Mouse (Mus musculus) c-Kit-positive CD71-positive TER-119-negative erythroid progenitor cells, embryonic 14.5 days (primary cell): ENCODE data around the gene Erbin.

Experiments
- DNase-seq: peaks from one replicate; pipeline ENCODE4 v3.0.0-alpha.2; 2013; ENCODE audit warnings: low read depth

The Erbin gene

GRCm38 (mm10) chr13:103912351-103912750 is 8.0 kb downstream of the Erbin start:
- no peak for DNase-seq

- DNase-seq, result no peak
Measured at GRCm38 (mm10) chr13:103910598-103910997, 9.7 kb downstream of the Erbin start.

GRCm38 (mm10) chr13:103909894-103910293 is 10.4 kb downstream of the Erbin start:
- DNase-seq, result no peak

- DNase-seq, result no peak
Measured at GRCm38 (mm10) chr13:103900015-103900414, 20.3 kb downstream of the Erbin start.

GRCm38 (mm10) chr13:103897606-103898005 is 22.7 kb downstream of the Erbin start:
- no peak for DNase-seq

- DNase-seq, result no peak
Measured at GRCm38 (mm10) chr13:103893065-103893464, 27.2 kb downstream of the Erbin start.

GRCm38 (mm10) chr13:103890038-103890437 is 30.3 kb downstream of the Erbin start:
- no peak for DNase-seq

- no peak for DNase-seq
Measured at GRCm38 (mm10) chr13:103886503-103886902, 33.8 kb downstream of the Erbin start.

- DNase-seq, result no peak
Measured at GRCm38 (mm10) chr13:103881200-103881599, 39.1 kb downstream of the Erbin start.

- DNase-seq, result no peak
Measured at GRCm38 (mm10) chr13:103876743-103877142, 43.6 kb downstream of the Erbin start.

- DNase-seq, result peak; percentile 79
Measured at GRCm38 (mm10) chr13:103875823-103876514, 44.3 kb downstream of the Erbin start.

- DNase-seq, result no peak
Measured at GRCm38 (mm10) chr13:103870786-103871185, 49.5 kb downstream of the Erbin start.

GRCm38 (mm10) chr13:103870117-103870516 is 50.2 kb downstream of the Erbin start:
- DNase-seq, result no peak

GRCm38 (mm10) chr13:103868875-103869274 is 51.4 kb downstream of the Erbin start:
- DNase-seq, result no peak

- no peak for DNase-seq
Measured at GRCm38 (mm10) chr13:103862041-103862440, 58.3 kb downstream of the Erbin start.

GRCm38 (mm10) chr13:103859041-103859440 is 61.3 kb downstream of the Erbin start:
- no peak for DNase-seq

- DNase-seq, result no peak
Measured at GRCm38 (mm10) chr13:103847614-103848013, 72.7 kb downstream of the Erbin start.

- DNase-seq, result no peak
Measured at GRCm38 (mm10) chr13:103841287-103842201, 78.8 kb downstream of the Erbin start.

GRCm38 (mm10) chr13:103838619-103839018 is 81.7 kb downstream of the Erbin start:
- DNase-seq, result no peak

GRCm38 (mm10) chr13:103829623-103830135 is 90.6 kb downstream of the Erbin start:
- DNase-seq, result no peak

- no peak for DNase-seq
Measured at GRCm38 (mm10) chr13:103822270-103822669, 98.0 kb downstream of the Erbin start.

GRCm38 (mm10) chr13:103819377-103819776 is 100.9 kb downstream of the Erbin start:
- no peak for DNase-seq

GRCm38 (mm10) chr13:103817935-103818334 is 102.4 kb downstream of the Erbin start:
- DNase-seq, result no peak
